Mouse (Mus musculus) ovary, postnatal 14 days (tissue): Measurements from ENCODE around the gene Cdh18.
"Not testable (repeated sequence)": the region's sequence is repeated elsewhere in the genome, so short reads cannot be mapped to it uniquely, and the experiment has no call there.

ENCODE experiments used
- DNase-seq: peaks from one replicate; pipeline ENCODE4 v3.0.0; 2022; ENCODE audit warnings: low spot score

Cdh18 gene

DNA sequence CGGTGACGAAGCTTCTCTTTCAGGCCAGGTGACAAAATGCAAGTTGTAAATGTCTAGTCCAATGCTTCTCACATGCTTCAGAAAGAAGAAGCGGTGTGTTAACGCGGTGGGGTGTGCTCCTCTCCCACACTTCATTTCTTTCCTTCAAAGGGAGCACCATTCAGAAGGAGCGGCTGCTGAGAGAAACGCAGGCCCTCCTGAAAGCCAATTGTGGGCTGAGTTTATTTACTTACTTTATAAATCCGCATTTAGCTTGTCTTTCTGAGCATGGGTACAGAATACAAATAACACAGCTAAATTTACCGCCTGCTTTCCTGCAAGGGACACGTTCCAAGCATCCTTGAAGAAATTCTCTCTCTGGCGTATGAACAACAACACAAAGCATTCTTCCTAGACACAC, 420.6 kb downstream of the Cdh18 start:
- no peak for DNase-seq

DNA sequence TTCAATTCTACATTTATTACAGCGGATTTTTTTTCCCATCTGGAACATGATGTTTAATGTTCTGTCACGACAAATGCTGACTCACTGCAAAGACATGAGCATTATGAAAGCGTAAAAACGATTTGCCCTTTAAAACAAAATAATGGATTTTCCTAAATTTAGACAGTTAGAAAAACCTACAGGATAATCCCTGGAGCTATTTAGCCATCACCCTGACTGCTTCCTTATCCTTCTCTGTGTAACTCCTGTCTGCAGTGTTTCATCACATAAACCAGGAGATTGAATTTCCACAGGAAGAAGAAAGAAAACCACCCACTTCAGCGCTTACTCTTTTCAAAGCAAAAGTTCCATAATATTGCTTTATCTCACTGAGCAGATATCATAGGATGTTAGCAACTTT, 431.3 kb downstream of the Cdh18 start:
- no peak for DNase-seq

DNA sequence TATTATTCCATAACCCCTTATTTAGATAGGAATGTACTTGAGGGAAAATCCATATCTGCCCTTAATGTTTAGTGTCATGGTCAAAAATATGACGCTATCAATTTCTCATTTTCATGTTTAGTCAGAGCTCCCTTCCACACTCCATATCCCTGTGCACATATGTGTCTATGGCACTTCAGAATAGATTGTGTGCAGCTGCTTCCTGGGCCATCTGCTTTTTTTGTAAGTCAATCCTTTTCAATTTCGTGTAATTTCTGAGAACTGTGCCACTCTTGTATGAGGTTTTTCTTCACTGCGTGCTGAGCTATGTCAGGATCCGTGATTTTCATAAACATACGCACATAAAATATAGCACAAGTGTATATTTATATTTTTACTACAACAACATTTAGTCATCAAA, 435.8 kb downstream of the Cdh18 start:
- DNase-seq: no peak

DNA sequence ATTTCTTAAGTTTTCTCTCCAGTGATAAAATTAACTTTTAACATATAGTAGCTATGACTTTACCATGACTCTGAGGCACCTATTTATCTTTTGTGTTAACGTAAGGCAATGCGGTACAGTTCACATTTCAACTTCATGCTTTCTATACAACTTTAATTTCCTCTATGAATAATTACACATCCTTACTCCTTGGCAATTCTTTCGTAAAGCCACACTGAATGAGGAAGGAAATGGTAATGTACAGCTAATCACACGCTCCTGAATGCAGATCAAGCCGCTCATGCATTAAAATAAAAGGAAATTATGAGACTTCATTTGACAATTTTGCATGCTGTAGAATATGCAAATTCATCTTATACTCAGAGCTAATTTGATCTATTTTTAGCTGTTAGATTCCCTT, 467.9 kb downstream of the Cdh18 start:
- no peak for DNase-seq

DNA sequence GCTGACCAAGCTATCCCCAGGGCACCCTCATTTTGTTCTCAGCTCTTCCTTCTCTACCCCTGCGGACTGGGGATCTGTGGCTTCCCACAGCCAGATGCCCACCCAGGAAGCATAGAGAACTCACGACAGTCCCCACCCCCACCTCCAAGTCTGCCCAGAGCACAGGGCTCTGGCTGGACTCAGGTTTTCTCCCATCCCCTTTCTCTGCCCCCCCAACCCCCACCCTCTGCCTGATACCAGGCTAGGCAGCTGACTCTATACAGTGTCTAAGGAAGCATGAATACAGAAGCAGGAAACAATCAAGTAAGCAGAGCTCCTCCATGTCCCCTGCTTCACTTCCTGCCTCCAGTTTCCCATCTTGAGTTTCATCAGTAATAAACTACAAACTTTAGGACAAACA, 472.3 kb downstream of the Cdh18 start:
- DNase-seq: no peak

DNA sequence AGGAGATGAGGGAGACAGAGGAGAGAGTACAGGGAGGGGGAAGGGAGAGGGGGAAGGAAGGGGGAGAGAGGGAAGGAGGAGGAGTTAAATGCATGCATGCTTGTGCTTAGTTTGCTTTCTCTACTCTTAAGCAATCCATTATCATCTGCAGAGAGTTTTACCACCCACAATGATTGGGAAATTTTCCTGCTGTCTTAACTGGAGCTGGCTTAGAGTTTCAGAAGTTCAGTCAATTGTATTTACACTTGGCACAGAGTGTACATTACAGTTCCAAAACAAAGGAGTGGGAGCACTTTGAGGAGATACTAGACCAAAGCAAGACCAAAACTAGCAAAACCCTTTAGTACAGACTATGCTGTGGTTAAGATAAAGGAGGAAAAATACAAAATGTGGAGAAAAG, 473.8 kb downstream of the Cdh18 start:
- no peak for DNase-seq

DNA sequence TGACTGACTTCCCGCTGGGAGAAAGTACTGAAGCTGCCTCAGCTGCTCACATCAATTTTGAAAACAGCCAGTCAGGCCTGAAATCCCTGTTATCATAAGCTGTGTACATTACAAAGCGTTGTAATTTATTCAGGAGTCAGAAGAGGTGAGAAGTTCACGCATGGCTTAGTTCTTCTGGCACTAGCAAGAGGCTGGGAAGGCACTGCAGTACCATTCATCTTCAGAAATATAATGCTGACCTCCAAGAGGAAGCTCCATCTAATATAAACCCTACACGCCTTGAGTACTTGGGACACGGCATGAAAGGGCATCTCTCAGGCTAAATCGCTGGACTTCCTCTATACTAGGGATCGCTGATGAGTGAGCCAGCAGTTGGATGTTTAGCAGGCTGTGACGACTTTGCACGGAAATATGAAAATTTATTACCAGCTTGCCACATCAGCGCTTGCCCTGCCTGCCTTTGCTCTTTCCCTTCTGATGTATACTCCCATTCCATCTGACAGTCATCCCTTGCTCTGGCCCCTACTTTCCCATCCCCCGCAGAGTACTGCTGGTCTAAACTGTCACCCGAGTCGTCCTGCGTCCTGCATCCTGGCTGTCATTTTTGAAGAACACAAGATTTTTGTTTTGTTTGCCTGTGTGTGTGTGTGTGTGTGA, 486.9 kb downstream of the Cdh18 start:
- DNase-seq: peak; percentile 1

DNA sequence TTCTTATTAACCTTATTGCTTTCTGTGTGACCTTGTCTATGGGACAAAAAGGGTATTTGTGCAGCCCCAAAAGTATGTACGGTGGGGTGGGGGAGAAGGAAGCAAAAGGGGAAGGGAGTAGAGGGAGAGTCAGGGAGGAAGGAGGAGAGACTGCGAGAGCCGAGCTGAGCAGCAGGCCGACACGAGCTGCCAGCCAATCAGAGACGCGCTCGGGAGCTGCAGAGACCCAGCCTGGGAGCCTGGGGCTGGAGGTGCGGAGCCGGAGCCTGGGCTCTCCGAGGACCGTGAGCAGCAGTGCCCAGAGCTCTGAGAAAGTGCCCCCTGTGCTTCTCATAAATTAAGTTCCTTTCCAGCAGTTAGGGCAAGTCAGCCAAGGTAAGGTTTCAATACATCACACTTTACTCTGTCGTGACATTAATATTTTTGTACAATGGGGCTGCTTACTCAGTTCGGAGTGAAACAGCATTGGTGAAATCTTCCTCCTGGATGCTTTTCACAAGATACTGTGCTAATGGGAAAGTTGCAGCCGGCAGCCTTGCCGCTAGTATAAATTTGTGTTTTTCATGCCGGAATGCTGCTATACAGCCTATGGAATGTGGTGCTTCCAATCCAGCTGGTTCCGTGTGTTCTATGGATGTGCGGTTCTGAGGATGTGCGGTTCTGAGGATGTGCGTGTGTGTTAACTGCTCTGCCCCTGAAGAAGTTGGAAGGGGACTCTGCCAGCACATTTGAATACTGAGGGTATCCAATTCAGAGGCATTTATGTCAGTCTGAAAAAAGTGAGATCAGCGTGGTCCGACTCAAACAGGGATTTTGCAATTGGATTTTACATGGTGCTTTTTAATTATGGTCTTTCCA, 487.6 kb downstream of the Cdh18 start:
- DNase-seq: peak; percentile 23

DNA sequence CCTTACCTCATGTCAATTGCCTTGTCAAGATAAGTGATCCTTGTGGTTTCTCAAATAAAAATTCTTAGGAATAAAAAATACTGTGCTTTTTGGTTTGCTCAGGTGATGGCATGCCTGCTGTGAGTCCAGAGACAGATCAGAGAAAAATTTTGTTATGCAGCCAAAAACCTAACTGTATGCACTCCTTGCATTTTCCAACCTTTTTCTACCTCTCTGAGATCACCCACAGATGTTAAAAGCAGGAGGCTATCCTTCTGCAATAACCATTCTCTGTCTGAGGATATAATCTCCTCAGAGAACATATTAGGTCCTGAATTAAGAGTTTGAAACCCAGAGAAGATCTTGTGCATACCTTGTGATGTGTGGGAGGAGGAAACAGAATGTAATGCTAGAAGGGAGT, 488.7 kb downstream of the Cdh18 start:
- no peak for DNase-seq

DNA sequence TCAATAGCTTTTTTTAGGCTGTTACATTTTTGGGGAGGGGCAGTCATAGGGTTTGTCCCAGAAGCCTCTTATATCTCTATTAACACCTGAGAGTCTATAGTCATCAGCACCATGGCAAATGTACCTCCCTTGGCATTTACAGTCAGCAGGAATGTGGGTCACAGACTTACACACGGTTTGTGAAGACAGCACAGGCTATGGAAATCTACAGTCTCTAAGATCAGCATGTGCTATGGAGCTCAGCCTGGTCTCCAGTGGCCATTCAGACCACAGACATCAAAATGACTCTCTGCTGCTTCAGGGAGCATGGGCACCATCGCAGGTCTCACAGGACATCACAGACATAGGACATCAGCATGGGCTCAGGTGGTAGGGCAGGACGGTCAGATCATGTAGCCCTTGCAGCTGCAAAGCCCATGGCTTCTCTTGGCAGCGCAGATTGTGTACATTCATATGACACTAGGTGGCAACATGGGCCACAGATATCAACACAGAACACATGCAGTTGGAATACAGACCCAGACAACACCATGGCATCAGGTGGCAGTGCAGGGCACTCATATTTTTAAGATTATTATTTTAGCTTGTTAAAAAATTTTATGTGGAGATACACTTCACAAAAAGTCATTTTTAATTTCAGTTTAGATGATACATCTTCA, 497.4 kb downstream of the Cdh18 start:
- no peak for DNase-seq

DNA sequence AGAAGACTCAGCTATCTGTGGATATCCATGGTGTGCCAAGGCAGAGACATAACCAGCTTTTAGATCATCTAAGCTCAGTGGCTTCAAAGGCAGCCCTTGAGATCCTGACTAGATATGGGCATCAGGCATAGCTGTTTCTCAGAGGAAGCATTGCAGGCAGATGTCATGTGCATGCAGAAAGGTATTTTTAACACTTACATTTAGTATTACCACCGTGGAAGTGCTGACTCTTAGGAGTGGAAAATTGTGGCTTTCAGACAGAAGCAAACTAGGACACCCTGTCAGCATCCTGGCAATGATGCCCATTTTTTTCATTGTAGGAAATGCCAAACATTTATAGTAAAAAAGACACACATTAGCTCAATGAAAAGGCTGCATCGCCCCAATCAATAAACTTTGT, 503.2 kb downstream of the Cdh18 start:
- DNase-seq: no peak

DNA sequence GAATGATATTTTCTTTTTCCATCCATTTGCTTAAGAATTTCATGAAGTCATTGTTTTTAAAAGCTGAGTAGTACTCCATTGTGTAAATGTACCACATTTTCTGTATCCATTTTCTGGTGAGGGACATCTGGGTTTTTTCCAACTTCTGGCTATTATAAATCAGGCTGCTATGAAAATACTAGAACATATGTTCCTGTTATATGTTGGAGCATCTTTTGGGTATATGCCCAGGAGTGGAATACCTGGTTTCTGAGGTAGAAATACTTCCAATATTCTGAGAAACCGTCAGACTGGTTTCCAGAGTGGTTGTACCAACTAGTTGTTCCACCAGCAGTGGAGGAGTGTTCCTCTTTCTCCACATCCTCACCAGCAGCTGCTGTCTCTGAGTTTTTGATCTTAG, 536.5 kb downstream of the Cdh18 start:
- DNase-seq: not testable (repeated sequence)

DNA sequence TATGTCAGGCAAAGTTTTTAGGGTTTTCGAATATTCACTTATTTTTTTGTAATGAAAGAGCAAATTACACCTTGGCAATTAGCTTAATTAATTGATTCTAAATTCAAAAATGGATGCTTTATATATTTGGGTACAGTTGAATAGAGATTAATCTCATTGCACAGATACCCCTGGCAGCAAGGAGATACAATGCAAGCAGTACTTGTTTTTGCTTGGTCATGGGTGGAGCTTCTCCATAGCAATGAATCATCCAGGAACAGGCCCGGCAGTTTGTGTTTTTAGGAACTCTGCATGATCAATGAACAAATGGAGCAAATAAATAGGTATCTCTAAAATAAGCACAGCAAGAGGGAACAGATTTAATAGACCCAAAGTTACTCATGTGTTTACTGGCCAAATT, 538.7 kb downstream of the Cdh18 start:
- DNase-seq: no peak

DNA sequence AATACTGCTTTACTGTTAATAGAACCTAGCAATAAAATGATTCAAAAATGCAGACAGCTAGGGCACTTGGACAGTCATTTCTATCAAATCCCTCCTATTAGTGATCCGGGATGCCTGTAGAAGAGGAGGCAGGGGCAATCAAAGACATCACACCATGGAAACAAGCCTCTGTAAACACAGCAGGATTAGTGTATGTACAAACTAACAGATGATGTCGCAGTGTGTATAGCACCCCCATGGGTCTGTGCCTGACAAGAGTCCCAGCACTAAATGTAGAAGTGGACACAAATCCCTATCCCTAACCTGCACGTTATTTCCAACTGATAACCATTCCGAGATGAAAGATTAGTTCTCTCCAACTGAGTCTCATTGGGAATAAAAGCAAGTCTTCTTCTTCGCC, 547.8 kb downstream of the Cdh18 start:
- DNase-seq: no peak

DNA sequence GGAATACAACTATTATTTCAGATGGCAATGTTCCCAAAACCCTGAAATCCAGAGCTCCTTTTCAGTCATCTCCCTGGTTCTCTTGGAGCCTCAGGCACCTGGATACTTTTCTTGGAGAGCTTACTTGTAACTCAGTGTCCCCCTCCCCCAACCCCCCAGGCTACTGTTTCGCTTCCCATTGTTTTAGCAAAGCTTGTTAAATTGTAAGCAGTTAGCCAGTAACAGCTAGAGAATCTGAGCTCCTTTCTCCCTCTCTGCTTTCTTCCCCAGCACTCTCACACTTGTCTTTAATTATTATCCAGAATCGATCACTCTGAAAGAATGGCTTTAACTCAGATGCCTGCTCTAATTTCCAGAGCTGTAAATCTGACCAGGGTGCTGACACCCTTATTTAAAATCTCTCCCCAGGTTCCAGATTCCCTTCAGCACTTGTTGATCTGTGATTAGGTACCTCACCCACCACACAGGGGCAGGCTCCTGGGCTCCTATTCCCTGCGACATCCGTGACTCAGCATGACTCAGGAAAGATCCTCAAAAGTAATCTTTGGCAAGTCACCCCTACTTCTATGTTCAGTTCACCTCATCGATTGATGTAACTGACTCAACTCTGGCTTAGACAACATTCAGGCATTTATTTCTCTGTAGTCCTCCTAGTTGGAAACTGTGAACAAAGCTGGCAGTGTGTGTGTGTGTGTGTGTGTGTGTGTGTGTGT, 556.0 kb downstream of the Cdh18 start:
- no peak for DNase-seq

DNA sequence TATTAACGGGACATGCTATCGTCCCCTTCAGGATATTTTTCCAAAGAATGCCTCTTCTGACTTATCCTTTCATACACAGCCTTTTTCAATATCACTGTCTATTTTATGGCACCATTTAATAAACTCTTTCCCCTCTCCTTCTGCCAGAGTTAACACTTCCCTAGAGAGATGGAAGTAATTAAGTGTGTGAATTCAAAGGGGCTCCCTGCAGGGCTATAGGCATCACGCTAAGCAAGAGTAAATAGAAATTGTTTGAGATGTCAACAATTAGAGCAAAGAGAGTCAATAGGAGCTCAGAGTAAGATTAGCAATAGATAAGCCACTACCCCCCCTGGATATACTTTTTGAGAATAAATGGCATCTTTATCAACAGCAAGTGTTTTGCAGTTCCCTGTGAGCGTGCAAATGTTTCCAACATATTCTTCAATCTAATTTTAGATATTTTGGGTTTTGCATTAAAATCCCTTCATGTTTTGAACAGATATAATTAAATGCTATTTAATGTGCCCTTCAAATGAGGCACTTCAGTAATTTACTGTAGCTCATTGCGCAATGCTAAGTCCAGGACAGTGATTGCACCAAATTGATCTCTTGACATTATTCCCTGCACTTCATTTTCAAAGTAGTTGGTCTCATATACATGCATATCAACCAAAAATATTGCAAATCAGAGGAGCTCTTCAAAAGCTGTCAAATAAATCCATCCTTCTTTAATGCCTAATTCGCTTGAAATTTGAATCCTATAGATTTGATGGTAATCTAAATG, 586.3 kb downstream of the Cdh18 start:
- DNase-seq: no peak

DNA sequence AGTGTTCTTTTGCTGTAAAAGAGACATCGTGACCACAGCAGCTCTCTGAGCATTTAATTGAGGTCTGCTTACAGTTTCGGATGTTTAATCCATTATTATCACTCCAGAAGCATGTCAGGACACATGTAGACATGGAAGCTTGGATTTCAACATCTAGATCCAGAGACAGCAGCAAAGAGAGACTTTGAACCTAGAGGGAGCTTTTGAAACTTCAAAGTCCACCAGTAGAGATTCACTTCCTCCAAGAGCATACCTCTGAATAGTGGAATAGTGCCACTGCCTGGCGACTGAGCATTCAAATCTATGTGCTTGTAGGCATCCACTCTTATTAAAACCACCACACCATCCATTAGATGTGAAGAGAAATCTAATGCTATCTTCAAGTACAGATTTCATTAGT, 588.1 kb downstream of the Cdh18 start:
- no peak for DNase-seq

DNA sequence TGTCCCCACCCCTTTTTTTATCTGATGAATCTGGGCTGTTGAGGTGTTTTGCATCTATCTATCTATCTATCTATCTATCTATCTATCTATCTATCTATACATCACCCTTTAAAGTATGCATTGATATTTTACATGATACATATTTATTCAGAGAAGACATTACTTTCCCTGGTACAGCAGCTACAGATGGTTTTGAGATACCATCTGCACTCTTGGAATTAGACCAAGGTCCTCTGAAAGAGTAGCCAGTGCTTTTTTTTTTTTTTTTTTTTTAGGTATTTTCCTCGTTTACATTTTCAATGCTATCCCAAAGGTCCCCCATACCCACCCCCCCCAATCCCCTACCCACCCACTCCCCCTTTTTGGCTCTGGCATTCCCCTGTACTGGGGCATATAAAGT, 594.1 kb downstream of the Cdh18 start:
- DNase-seq: not testable (repeated sequence)

DNA sequence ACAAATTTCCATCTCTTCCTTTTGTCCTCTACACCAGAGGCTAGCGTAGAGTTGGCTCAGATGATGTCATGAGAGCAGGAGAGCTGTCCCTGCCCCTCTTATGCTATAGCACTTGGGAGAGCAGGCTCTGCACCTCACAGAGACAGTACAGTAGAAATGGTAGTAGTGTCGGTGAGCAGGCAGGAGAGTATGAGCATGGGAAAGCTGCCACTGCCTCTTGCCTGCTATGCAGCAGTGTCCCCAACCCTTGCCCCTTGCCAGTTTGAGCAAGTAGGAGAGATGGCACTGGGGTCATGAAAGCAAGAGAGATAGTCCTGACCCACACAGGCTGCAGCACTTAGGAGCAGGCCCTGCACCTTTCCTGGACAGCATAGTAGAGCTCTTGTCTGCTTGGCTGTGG, 607.1 kb downstream of the Cdh18 start:
- no peak for DNase-seq

DNA sequence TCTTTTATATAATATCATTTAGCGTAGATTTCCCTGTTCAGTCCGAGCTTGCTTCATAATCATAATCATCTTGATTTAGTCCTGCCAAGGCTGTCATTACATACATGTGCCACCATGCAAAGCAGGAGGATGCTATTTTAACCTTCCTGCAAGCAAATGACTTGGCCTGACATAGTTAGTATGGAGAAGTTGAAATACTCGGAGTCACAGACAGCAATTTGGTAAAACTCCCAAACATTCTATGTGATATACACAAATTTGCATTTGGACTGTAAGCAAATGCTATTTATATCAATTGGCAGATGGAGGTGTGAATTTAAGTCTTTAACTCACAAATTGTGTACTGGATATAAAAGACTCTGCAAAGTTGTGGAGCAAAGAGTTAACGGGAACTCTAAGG, 616.0 kb downstream of the Cdh18 start:
- DNase-seq: no peak

DNA sequence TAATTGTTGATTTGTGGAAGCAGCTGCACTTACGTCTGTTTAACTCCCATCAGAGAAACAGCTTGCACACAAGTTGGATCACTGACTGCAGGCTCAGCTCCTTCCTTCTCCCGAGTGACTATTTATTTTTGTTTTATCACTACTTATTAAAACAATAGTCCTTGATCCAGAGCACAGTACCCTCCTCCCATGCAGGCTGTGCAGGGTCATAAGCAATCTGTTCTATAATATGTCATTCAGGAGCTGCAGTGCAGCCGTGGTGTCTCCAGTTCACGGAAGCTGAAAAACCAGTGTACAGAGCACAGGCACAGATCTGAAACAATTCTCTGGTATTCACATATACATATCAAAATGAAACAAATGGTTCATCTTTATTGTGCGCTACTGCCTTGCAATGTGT, 625.8 kb downstream of the Cdh18 start:
- no peak for DNase-seq

DNA sequence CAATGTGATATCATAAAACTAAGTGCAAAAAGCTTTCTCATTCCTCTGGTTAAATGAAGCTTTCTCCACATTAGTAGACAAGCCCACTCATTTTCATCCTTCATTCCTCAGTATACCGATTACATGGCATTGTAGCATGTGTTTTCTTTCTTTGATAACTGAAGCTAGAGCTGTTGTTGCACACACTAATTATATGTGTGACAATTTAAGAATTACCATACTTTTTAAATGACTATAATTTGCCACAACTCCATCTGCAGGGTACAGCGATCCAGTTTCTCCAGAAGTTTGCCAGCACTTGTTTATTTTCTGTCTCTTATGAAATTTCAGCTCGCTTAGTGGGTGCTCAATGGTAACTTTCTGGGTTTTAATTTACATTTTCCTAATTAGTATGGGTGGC, 663.2 kb downstream of the Cdh18 start:
- DNase-seq: no peak
